Mouse (Mus musculus) kidney, embryonic 14.5 days (tissue): ENCODE data around the gene Atp5l. TPM values are rescaled to one million over a fixed set of nuclear protein-coding genes. Genes with fewer than 3 reads are reported as not detected.

Source experiments
- ATAC-seq: fragments of 200-750 bp; cut with Nextera tagmentation; 2 replicates; pipeline ENCODE4 v1.8.0; 2017; ENCODE audit warnings: moderate number of reproducible peaks, mild to moderate bottlenecking, moderate TSS enrichment, moderate library complexity; ENCODE audit not compliant: low FRiP score, low TSS enrichment
- H3K27ac ChIP-seq: fragments of 300-500 bp; sonication (generic); 2 replicates; pipeline ENCODE4 v1.5.1; 2014; ENCODE audit warnings: low read depth, mild to moderate bottlenecking, low read length, moderate library complexity, mixed read lengths
- H3K27me3 ChIP-seq: fragments of 300-500 bp; sonication (generic); 2 replicates; pipeline ENCODE4 v1.6.1; 2014; ENCODE audit warnings: mild to moderate bottlenecking, low read length; ENCODE audit not compliant: control insufficient read depth, insufficient read depth
- H3K36me3 ChIP-seq: fragments of 300-500 bp; sonication (generic); 2 replicates; pipeline ENCODE4 v1.6.1; 2014; ENCODE audit warnings: low read length, mixed read lengths; ENCODE audit not compliant: control insufficient read depth, insufficient read depth
- H3K4me1 ChIP-seq: fragments of 300-500 bp; sonication (generic); 2 replicates; pipeline ENCODE4 v1.6.1; 2014; ENCODE audit warnings: low read length, mixed read lengths; ENCODE audit not compliant: control insufficient read depth, insufficient read depth
- H3K4me2 ChIP-seq: fragments of 300-500 bp; sonication (generic); replicated peaks from 2 replicates; pipeline ENCODE4 v1.6.1; 2014; ENCODE audit warnings: low read depth, mild to moderate bottlenecking, low read length
- H3K4me3 ChIP-seq: fragments of 300-500 bp; sonication (generic); 2 replicates; pipeline ENCODE4 v1.5.1; 2014; ENCODE audit warnings: mild to moderate bottlenecking, low read length
- H3K9ac ChIP-seq: fragments of 300-500 bp; sonication (generic); 2 replicates; pipeline ENCODE4 v1.6.1; 2014; ENCODE audit warnings: low read depth, mild to moderate bottlenecking, low read length, moderate library complexity
- H3K9me3 ChIP-seq: fragments of 300-500 bp; sonication (generic); 2 replicates; pipeline ENCODE4 v1.6.1; 2016; ENCODE audit warnings: low read length; ENCODE audit not compliant: control insufficient read depth
- WGBS: fragments of 180-500 bp; shearing (Covaris S2); extraction: QIAGEN DNeasy Blood & Tissue Kit; methylation state at CpG from one replicate; pipeline ENCODE4 v1.1.7; 2014; 5-methylcytosine and 5-hydroxymethylcytosine counted together
- polyA plus RNA-seq: library from polyadenylated mRNA; unstranded; fragments of >200 nt; fragmentation: Nextera tagmentation; extraction: Ambion mirVana; gene quantifications from 2 replicates; pipeline ENCODE4 v1.2.1, GENCODE M21; 2014

The Atp5l gene
- polyA plus RNA-seq, 1 experiment from 2014 or later: 674 TPM

GRCm38 (mm10) chr9:44888114-44888624, 32.4 kb downstream of the Atp5l start:
- Histone ChIP-seq H3K9ac (no peak overlapping the region), H3K27me3 (no peaks in the 10 kb centered on the region; the same call in 1 of the 2 replicates), H3K27ac (no peak overlapping the region), H3K4me3 (no peak overlapping the region), H3K36me3 (no peaks in the 10 kb centered on the region), H3K9me3 (no peaks in the 10 kb centered on the region), H3K4me1 (peaks cover 3% of the 10 kb centered on the region; the same call in 1 of the 2 replicates), H3K4me2 (no peak overlapping the region)
- WGBS: 82% methylated on average over 7 of the region's 7 CpGs
- no peak for ATAC-seq

- Histone ChIP-seq H3K4me3 (peak overlapping the region; percentile 77), H3K4me2 (peak overlapping the region; percentile 76), H3K9ac (peak overlapping the region; percentile 83; the same call in 1 of the 2 replicates), H3K36me3 (no peaks in the 10 kb centered on the region; the same call in 1 of the 2 replicates), H3K27me3 (no peaks in the 10 kb centered on the region; the same call in 1 of the 2 replicates), H3K27ac (no peak overlapping the region), H3K9me3 (no peaks in the 10 kb centered on the region), H3K4me1 (peaks cover 21% of the 10 kb centered on the region)
- WGBS: under 1% methylated on average over 21 of the region's 21 CpGs
- no peak for ATAC-seq
Observed at GRCm38 (mm10) chr9:44882981-44883569, 37.5 kb downstream of the Atp5l start.

GRCm38 (mm10) chr9:44882436-44882980, 38.0 kb downstream of the Atp5l start:
- Histone ChIP-seq H3K4me2 (peak overlapping the region; percentile 76), H3K27ac (peak overlapping the region; percentile 96), H3K9me3 (no peaks in the 10 kb centered on the region), H3K27me3 (no peaks in the 10 kb centered on the region; the same call in 1 of the 2 replicates), H3K4me1 (peaks cover 23% of the 10 kb centered on the region), H3K36me3 (no peaks in the 10 kb centered on the region; the same call in 1 of the 2 replicates), H3K4me3 (peak overlapping the region; percentile 77), H3K9ac (peak overlapping the region; percentile 83; the same call in 1 of the 2 replicates)
- 1% methylated on average over 26 of the region's 27 CpGs for whole genome bisulfite sequencing
- ATAC-seq: peak; percentile 72

GRCm38 (mm10) chr9:44881941-44882435, 38.6 kb downstream of the Atp5l start:
- no peaks in the 10 kb centered on the region for H3K9me3 ChIP-seq
- peak overlapping the region; percentile 83 for H3K9ac ChIP-seq
- H3K27ac ChIP-seq: peak overlapping the region; percentile 96
- peak overlapping the region; percentile 77 for H3K4me3 ChIP-seq
- H3K36me3 ChIP-seq: no peaks in the 10 kb centered on the region; the same call in 1 of the 2 replicates
- H3K4me2 ChIP-seq: peak overlapping the region; percentile 76
- WGBS: under 1% methylated on average over 29 of the region's 29 CpGs
- peak; percentile 84 for ATAC-seq
- H3K4me1 ChIP-seq: peaks cover 28% of the 10 kb centered on the region
- H3K27me3 ChIP-seq: no peaks in the 10 kb centered on the region; the same call in 1 of the 2 replicates

GRCm38 (mm10) chr9:44881221-44881871, 39.2 kb downstream of the Atp5l start, which contains the start of gene Kmt2a:
Gene Kmt2a, minus strand, starts transcription at chr9:44881296.
- H3K9ac ChIP-seq: peak within 1 kb of the TSS; percentile 97
- H3K36me3 ChIP-seq: no peaks in the 10 kb centered on the region; the same call in 1 of the 2 replicates
- peak; percentile 85 for ATAC-seq
- H3K4me3 ChIP-seq: peak within 1 kb of the TSS; percentile 77
- H3K4me2 ChIP-seq: peak within 1 kb of the TSS; percentile 90
- WGBS: under 1% methylated on average over 27 of the region's 71 CpGs
- H3K9me3 ChIP-seq: no peaks in the 10 kb centered on the region
- H3K27me3 ChIP-seq: no peaks in the 10 kb centered on the region
- peaks cover 30% of the 10 kb centered on the region for H3K4me1 ChIP-seq
- H3K27ac ChIP-seq: peak within 1 kb of the TSS; percentile 96

- Histone ChIP-seq H3K4me2 (peak overlapping the region; percentile 90), H3K36me3 (no peaks in the 10 kb centered on the region; the same call in 1 of the 2 replicates), H3K4me3 (peak overlapping the region; percentile 77), H3K9ac (peak overlapping the region; percentile 97), H3K9me3 (no peaks in the 10 kb centered on the region), H3K4me1 (peaks cover 33% of the 10 kb centered on the region), H3K27me3 (no peaks in the 10 kb centered on the region), H3K27ac (peak overlapping the region; percentile 63; the same call in 1 of the 2 replicates)
- WGBS: under 1% methylated on average over 37 of the region's 44 CpGs
- ATAC-seq: peak; percentile 21; the same call in 1 of the 2 replicates
Observed at GRCm38 (mm10) chr9:44880309-44881081, 40.0 kb downstream of the Atp5l start.

GRCm38 (mm10) chr9:44879694-44880271, 40.8 kb downstream of the Atp5l start:
- Histone ChIP-seq H3K27me3 (no peaks in the 10 kb centered on the region), H3K9ac (peak overlapping the region; percentile 97), H3K4me3 (peak overlapping the region; percentile 77), H3K27ac (peak overlapping the region; percentile 57; the same call in 1 of the 2 replicates), H3K9me3 (no peaks in the 10 kb centered on the region), H3K4me1 (peaks cover 35% of the 10 kb centered on the region), H3K36me3 (no peaks in the 10 kb centered on the region; the same call in 1 of the 2 replicates), H3K4me2 (peak overlapping the region; percentile 90)
- WGBS: 2% methylated on average over 13 of the region's 13 CpGs
- ATAC-seq: no peak
